Mouse (Mus musculus): ENCODE data around the gene Tmem131. TPM values are rescaled to one million over a fixed set of nuclear protein-coding genes. Genes with fewer than 3 reads are reported as not detected.

Gene Tmem131
- total RNA-seq, 2 experiments from 2014 or later = 12.9 to 30.8 TPM

DNA sequence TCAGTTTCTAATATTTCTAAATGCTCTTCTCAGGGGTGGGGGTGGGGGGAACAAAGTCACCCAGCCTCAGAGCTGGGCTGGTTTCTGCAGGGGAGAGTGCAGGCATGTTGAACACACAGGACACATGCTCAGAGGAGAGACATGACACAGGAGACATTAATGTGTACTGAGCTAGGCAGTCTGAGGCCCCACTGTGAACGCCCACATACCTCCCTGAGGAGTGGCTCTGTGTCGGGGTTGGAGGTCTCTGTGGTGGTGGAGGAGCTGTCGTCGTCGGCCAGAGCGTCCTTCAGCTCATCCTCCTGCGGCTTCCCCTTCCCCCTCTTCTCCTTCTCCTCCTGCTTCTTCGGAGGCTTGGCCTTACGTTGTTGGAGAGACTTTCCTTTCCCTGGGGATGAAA, 139.2 kb downstream of the Tmem131 start:
- ATAC-seq (replicated peaks; ENCODE audit: poor library complexity, severe bottlenecking) = no peak

DNA sequence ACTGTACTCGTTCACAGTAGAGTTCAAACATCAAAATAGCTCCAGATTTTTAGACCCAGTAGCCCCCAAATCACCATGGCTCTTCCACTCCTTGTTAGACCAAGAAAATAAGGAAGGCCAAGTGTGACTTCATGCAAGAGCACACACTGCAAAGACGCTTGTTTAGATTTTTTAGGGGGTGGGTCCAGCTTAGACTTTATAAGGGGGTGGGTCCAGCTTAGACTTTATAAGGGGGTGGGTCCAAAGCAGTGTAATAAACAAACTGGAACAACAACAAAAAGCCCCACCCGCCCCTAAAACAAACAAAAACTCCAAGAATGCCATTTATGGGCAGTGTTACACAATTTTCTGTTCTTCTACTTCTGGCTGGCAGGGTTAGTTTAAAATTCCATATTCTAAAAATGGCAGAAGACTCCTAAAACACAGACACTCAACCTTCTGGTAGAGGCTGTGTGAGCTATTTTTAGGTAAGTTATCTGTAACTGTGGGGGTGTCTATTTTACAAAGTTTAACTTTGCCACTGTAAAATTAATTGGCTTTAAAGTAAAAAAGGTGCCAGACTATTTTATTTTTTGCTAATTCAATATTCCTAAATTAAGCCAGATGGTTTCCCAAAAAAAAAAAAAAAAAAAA, 143.0 kb downstream of the Tmem131 start:
- ATAC-seq (replicated peaks; ENCODE audit: poor library complexity, severe bottlenecking) = no peak

DNA sequence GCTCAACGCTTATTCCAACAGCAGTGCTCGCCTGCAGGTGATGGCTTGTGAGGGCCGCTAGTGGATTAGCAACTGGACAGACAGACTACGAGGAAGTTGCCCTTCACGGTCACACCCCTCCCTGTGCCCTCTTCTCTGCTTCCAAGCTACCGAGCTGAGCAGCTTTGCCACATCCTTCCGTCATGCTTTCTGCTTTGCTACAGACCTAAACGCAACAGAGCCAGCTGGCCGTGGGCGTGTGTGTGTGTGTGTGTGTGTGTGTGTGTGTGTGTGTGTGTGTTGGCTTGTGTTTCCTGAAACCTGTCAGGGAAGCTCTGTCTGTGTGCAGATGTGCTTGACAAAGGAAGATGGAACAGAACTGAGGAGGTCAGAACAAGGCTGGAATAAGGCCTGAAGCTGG, 146.0 kb downstream of the Tmem131 start:
- ATAC-seq (replicated peaks; ENCODE audit: poor library complexity, severe bottlenecking) = peak; percentile 90

DNA sequence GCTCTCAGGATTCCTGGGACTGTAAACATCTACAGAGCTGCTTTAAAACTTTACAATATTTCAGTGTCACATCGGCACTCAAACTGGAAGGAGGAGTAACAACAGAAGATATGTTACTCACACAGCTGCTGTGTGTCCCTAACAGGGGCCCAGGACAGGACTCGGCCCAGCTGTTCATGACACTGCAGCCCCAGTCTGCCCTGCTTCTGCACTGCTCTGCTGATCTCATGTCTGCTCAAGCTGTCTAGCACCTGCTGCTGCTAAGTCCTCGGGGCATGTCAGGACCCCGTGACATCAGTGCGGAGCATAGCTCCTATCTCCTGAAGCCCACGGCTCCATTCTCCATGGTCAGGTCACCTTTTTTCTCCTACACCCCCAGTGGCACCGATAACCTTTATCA, 146.8 kb downstream of the Tmem131 start:
- ATAC-seq (replicated peaks; ENCODE audit: poor library complexity, severe bottlenecking) = no peak

DNA sequence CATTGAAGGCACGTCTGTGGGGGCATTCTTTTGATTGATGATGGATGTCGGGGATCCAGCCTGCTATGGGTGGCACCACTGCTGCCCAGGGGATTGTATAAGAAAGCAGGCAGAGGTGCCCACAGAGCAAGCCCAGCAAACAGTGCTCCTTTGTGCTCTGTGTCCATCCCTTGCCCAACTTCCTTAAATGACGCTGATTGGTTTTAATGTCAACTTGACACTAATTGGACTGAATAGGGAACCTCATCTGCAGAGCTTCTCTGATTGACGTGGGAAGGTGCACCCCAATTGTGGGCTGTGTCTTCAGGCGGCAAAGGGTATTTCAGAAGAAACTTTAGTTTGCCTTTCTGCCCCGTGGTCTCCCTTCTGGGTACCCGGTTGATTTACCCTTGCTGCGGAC, 154.1 kb downstream of the Tmem131 start:
- ATAC-seq (replicated peaks; ENCODE audit: poor library complexity, severe bottlenecking) = peak; percentile 63

DNA sequence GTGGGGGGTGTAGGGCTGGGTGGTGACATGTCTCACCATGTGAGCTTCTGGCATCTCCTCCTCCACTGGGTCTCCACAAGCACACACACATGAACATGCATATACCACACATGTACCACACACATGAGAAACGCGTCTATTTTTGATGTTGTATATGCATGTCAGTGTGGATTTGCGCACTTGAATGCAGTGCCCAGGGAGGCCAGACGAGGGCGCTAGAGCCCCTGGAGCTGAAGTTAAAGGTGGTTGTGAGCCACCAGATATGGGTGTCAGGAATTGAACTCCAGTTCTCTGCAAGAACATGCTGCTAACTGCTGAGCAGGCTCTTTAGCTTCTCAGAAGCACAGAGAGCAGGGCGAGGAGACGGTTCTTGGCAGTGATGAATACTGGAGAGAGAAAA, 157.1 kb downstream of the Tmem131 start:
- ATAC-seq (replicated peaks; ENCODE audit: poor library complexity, severe bottlenecking) = no peak

DNA sequence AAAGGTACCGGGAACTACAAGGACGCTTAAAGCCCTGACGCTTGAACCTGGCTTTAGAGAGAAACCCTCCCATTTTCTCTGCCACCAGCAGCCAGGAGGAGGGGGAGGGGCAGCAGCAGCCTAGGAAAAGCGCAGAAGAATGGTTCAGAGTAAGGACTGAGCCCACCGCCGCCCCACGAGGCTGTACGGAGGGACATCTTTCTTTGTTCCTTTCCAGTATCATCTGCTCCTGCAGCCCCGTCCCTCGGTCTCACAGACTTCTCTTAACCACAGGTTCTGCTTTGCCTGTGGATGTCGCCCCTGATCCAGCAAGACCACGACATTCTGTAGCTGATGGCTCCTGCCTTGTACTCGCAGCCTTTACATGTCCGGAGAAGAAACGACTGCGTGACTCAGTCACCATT, 158.2 kb downstream of the Tmem131 start:
- peak; percentile 47 for ATAC-seq (replicated peaks; ENCODE audit: poor library complexity, severe bottlenecking)

DNA sequence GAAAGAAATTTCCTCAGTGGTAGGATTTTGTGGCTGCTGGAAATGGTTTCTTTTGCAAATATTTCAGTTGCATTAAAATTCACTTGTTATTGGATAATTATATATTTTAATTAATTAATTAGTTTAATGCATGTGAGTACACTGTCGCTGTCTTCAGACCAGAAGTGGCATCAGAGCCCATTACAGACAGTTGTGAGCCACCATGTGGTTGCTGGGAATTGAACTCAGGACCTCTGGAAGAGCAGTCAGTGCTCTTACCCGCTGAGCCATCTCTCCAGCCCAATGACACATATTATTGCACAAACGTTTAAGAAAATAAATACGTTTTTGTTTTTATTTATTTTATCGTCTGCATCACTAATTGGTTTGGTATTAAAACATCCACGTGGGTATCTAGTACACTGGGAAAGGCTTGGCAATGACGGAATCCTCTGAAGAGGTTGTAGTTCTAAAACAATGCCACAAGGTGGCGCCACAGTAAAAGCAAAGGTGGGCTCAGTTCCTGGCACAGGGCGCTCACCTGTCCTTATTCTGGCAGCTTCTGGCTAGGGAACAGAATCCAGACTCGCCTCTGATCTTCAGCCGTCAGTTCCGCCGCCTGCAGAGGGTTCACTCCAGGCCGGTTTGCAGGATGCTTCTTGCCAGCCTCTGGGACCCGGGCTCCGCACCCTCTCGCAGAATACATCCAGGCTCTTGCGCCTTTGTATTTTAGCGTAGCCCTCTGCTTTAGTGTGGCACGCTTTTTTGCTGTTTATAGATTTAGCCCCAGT, 158.9 kb downstream of the Tmem131 start:
- peak; percentile 56 for ATAC-seq (replicated peaks; ENCODE audit: poor library complexity, severe bottlenecking)

DNA sequence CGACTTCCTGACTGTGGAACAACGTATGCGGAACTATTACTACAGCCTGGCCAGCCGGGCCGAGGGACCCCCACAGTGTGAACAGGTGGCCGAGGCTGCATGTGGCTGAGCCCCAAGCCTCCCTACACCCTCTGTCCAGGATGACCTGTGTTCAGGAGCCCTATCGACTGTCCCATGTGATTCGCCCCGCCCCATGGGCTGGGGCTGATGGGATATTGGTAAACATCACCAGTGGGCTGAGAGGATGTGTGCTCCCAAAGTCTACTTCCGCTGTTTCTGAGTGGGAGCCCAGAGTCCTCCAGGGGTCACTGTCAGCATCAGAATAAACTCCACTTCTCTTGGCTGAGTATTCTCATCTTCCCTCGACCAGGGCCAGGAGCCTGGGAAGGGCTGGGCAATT, 161.0 kb downstream of the Tmem131 start:
- no peak for ATAC-seq (replicated peaks; ENCODE audit: poor library complexity, severe bottlenecking)

DNA sequence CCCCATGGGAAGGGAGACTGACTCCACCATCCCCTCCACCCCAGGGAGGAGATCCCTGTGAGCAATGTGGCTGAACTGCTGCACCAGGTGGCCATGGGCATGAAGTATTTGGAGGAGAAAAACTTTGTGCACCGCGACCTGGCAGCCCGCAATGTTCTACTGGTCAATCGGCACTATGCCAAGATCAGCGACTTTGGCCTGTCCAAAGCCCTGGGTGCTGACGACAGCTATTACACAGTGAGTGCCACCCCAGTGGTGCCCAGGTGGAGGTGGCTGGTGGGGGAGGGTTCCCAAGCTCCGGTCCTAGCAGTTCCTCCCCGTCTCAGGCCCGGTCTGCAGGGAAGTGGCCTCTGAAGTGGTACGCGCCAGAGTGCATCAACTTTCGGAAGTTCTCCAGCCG, 162.7 kb downstream of the Tmem131 start:
- ATAC-seq (replicated peaks; ENCODE audit: poor library complexity, severe bottlenecking) = no peak

DNA sequence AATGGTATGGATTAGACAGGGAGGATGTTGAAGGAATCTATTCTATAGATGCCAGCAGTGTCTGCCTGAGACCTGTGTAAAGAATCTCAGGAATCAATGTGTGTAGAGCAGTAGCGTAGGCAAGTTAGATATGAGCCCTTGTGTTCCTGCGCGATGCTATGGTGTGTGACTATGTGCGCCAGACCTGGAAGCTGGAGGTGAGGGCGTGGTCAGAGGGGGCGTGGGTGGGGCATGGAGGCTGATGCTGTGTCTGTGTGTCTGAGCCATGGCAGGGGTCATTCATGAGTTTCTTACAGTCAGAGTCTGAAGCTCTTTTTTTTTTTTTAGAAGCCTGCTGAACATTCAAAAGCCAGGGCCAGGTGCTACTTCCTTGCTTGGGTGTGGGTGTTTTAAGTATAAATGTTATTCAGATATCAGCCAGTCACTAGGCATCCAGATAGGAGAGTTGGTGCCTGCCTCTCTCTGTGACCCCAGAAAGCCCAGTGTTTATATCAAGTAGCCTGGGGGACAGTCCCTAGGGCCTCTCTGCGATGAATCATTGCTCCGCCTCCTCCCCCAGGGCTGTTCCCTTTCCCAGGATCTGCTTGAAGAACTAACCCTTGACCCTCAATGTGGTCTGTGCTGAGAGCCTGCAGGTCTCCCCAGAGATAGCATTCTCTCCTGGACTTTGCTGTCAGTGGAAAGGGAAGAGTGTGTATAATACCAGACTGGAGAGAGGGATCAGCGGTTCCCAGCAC, 171.1 kb downstream of the Tmem131 start:
- no peak for ATAC-seq (replicated peaks; ENCODE audit: poor library complexity, severe bottlenecking)

DNA sequence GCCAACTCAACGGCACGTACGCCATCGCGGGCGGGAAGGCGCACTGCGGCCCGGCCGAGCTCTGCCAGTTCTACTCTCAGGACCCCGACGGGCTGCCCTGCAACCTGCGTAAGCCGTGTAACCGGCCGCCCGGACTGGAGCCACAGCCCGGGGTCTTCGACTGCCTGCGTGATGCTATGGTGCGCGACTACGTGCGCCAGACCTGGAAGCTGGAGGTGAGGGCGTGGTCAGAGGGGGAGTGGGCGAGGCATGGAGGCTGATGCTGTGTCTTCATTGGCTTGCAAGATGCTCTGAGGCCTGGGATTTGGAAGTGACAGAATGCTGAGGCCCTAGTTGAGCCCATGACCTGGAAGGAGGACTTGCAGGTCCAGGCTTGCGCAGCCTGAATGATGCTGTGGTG, 172.5 kb downstream of the Tmem131 start:
- no peak for ATAC-seq (replicated peaks; ENCODE audit: poor library complexity, severe bottlenecking)

DNA sequence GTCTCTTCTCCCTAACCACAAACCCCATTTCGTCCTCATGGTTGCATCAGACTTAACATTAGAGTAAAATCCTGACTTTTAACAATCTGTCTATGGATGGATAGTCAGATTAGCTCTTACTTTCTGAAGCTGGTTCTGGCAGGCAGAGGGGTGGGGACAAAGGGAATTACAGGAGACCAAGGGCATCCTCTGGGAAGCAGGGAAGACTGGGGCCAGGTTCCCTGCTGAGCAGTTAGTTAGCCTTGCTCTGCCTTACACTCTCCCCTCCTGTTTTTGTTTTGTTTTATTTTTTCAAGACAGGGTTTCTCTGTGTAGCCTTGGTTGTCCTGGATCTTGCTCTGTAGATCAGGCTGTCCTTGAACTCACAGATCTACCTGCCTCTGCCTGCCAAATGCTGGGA, 173.5 kb downstream of the Tmem131 start:
- no peak for ATAC-seq (replicated peaks; ENCODE audit: poor library complexity, severe bottlenecking)

DNA sequence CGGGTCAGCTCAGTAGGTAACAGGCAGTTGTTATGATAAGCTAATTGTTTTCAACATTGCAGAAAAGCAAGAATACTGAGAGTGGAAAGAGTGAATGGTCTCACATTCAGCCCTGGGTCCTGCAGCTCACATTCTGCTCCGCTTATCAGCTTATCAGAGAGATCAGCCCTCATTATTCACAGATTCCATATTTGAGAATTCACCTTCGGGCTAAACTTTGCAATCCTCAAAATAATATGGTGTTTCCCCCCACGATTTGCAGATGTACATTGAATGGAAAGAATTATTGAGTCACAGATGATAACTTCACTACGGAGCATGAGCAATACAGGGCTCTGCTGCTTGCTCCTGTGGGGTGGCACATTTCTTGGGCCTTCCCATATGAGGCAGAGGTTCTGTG, 174.7 kb downstream of the Tmem131 start:
- ATAC-seq (replicated peaks; ENCODE audit: poor library complexity, severe bottlenecking) = no peak

DNA sequence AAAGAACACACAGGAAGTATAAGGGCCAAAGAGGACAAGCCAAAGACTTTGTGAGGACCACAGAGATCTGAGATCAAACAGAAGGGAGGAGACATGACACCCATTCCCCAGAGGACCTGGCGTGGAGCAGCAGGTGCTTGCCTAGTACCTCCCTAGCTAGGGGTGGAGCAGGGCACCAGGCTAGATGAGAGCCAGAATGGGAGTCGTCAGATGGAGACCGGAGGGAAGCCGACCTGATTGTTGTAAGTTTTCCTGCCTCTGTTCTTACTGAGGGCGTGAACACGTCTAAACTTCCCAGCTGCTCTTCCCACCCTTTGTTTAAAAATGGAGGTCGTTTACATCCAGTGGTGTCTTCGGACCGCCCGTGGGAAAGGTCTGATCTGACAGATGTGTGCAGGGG, 176.1 kb downstream of the Tmem131 start:
- no peak for ATAC-seq (replicated peaks; ENCODE audit: poor library complexity, severe bottlenecking)

DNA sequence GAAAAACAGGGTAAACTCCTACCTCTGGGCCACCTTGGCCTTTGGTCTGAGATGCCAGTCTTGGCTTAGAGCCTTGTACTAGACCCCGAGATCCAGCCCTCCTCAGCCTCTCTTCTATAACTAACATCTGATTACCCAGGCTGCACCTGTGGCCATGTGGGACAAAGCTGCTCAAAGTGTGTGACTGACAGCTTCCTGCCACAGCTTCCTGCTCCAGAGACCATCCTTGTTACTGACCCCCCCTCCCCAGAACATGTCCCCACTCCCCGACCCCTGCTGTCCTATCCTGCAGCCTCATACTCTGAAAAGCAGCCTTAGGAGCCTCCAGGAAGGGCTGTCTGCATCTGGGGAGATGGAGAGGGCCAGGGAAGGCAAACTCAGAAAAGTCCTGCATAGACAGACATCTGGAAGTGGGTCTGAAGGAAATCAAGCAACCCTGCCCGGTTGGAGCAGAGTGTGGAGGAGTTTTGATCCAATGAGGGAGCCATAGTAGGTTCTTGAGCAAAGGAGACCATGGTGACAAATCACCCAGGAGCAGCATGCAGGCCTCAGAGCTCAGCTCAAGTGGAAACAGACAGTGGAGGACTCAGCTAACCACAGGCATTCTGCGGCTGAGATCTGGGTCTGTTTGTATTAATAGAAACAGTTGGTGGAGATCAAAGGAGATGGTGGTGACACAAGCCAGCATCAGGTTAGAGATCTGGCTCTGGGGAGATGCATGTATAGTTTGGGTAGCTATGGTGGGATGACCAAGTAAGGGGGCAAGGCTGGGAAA, 176.8 kb downstream of the Tmem131 start:
- no peak for ATAC-seq (replicated peaks; ENCODE audit: poor library complexity, severe bottlenecking)

DNA sequence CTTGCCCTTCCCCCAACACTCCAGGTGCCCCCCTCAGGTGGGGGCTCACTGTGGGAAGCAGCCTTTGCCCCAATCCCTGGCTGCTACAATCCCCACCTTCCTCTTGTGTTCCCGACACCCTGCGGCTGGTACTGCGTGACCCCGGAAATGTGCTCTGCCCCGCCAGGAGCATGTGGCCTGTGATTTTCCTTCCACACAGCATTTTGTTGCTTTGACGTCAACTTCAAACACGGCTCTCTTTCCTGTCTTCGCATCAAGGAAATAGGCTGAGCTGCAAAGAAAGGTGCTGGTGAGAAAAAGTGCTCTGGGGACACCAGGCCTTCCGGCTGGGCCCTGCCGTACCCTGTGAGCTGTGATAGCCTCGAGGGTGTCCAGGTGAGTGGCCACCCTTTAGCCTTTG, 181.9 kb downstream of the Tmem131 start, which contains the start of gene Zap70:
TSS of gene Zap70 (plus strand) at position 231 of the 400 bp plus-strand sequence.
- ATAC-seq (replicated peaks; ENCODE audit: poor library complexity, severe bottlenecking) = no peak

DNA sequence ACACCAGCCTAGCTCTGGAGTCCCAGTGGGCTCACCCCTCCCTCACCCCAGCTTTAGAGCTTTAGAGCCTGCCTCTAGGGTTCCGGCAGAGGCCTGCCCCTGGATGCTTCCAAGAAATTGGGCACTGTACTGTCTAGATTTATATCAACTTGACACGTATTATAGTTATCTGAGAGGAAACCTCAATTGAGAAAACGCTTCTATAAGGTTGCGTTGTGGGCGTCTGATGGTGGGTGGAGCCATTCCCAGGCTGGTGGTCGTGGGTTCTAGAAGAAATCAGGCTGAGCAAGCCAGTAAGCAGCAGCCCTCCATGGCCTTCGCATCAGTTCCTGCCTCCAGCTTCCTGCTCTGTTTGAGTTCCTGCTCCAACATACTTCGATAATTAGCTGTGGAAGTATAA, 182.4 kb downstream of the Tmem131 start:
- ATAC-seq (replicated peaks; ENCODE audit: poor library complexity, severe bottlenecking) = no peak

DNA sequence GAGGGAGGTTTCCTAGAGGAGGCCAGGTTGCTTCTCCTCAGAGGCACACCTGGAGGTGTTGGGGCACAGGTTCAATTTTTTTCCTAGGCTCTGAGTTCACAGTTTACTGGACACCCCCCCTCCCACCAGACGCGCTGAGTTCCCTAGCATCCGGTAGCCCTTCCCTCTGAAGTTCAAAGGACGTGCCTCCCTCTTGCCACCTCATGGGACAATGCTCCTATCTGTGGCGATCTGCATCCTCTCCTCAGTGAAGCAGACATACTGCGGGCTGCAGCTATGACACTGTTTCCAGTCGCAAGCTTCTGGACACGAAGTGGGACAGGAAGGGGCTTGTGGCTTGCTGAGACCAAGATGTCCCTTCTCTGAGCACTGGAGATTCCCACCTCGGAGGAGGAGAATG, 183.1 kb downstream of the Tmem131 start:
- no peak for ATAC-seq (replicated peaks; ENCODE audit: poor library complexity, severe bottlenecking)

DNA sequence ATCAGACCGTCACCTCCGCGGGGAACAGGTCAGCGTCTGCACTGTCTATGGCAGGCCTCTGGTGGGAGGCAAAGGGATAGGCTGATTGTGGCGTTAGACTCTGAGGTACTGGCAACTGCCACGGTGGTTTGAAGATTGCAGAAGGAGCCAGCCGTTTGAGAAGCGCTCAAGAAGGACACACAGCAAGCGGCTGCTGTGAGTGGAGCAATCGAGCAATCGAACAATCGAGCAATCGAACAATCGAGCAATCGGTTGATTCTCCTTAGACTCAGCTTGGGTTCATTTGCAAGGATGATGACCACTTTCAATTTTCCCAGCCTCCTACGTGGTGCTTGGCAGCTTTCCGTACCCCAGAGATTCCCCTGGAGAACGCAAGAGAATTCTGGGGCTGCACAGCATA, 184.4 kb downstream of the Tmem131 start:
- no peak for ATAC-seq (replicated peaks; ENCODE audit: poor library complexity, severe bottlenecking)

DNA sequence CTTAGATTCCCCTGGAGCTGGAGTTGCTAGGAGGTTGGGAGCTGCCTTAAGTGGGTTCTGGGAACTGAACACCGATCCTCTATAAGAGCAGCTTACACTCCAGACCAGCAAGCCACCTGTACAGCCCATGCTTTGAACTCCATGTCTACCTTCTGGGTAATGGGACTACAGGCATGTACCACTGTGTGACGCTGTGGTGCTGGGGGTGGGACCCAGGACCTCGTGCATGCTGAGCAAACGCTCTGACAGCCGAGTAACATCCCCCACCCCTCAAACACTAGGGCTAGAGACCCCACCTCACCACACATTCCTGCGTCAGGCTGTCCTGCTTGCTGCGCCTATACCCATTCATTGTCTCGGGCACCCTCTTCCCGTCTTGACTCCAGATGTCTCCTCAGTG, 184.9 kb downstream of the Tmem131 start:
- no peak for ATAC-seq (replicated peaks; ENCODE audit: poor library complexity, severe bottlenecking)
